In the genomic region with DNA sequence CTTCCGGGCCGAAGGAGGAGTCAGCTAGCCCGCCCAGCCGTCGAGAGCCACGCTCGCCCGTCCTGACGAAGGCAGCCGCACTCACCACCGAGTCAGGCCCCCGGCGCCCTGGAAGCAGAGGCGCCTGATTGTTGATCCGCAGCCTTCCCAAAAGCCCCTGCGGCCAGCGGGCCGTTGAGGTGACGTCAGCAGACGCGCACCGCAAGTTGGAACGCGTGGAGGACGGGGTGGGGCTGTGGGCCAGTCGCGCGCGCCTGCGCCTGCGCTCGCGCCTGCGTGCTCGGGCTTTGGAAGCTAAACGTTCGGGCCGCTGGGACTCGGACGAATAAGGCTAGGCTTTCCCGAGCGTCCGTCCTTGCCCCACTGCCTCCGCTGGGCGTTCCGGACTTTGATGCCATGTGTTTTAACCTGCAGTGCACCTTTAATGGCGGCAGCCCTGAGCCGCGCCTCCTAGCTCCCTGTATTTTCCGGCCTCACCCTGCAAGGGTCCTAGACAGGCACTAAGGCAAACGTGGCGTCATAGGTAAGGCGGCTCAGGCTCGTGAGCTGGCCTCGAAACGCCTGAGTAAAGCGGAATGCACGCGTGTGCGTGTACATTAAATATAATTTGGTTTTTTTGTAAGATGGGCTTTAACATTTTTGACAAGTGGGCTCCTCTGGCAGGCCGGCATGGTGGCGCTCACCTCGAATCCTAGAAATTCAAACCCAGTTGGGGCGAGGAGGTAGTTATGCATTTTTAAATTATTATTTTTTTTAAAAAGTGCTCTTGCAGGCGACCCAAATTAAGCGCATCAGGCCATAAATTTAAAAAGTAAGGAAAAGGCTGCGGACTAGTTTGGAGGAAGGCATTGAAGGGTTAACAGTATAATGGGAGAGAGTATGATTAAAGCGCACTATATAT, we compare ENCODE assay signal across 8 mouse cellular contexts. TPM values are rescaled to one million over a fixed set of nuclear protein-coding genes. Genes with fewer than 3 reads are reported as not detected.
DNase-seq lines count a peak whose midpoint lies in the region; ATAC-seq and TF ChIP-seq lines count a peak whose summit lies in the region.

Gene Birc2 (minus strand): TSS at position 160 of the 901 bp plus-strand sequence.

- H3K4me1 ChIP-seq in MEL (ENCODE audit: control insufficient read depth in 1 of 2, insufficient read depth in 2 of 2, low read length in 2 of 2): peaks cover 2 to 19% of the 10 kb centered on the region in 2 experiments; a peak in 3 of 4 replicates
- H3K4me1 ChIP-seq in cerebellum, adult 2 months (ENCODE audit: control insufficient read depth, insufficient read depth, low read length): no peaks in the 10 kb centered on the region; the same call in 1 of the 2 replicates
- H3K4me1 ChIP-seq in forebrain, postnatal 0 days (ENCODE audit: insufficient read depth): peaks cover 7% of the 10 kb centered on the region; the same call in 1 of the 2 replicates
- peaks cover 16% of the 10 kb centered on the region; the same call in 1 of the 2 replicates for H3K4me1 ChIP-seq in lung, embryonic 15.5 days

- H3K27ac ChIP-seq in MEL (ENCODE audit: control insufficient read depth, low read depth, low read length): peak within 1 kb of the TSS; percentile 91
- peak within 1 kb of the TSS; percentile 84 for H3K27ac ChIP-seq in cerebellum, adult 2 months (ENCODE audit: insufficient read depth, low read length)
- H3K27ac ChIP-seq in forebrain, postnatal 0 days (ENCODE audit: low read depth, low read length): peak within 1 kb of the TSS; percentile 97
- peak within 1 kb of the TSS; percentile 99 for H3K27ac ChIP-seq in lung, embryonic 15.5 days

- no peaks in the 10 kb centered on the region for H3K27me3 ChIP-seq in MEL (ENCODE audit: control insufficient read depth in 1 of 2, insufficient read depth in 2 of 2, low read length in 2 of 2)
- no peaks in the 10 kb centered on the region for H3K27me3 ChIP-seq in cerebellum, adult 2 months (ENCODE audit: control insufficient read depth, insufficient read depth, low read length)
- H3K27me3 ChIP-seq in forebrain, postnatal 0 days (ENCODE audit: insufficient read depth, low read length): no peaks in the 10 kb centered on the region
- no peaks in the 10 kb centered on the region for H3K27me3 ChIP-seq in lung, embryonic 15.5 days

- peak; percentile 100 for DNase-seq in MEL (ENCODE audit: low read depth, low spot score)
- DNase-seq in cerebellum, adult 2 months: peak; percentile 96 to 97
- DNase-seq in forebrain, postnatal 0 days: peak; percentile 99
- DNase-seq in heart, postnatal 4 days: peak; percentile 96
- peak; percentile 94 to 95 for DNase-seq in layer of hippocampus, adult 8-10 months (ENCODE audit: low spot score in 2 of 2)
- DNase-seq in ovary, adult 18-20 months (ENCODE audit: low spot score): peak; percentile 97
- peak; percentile 96 for DNase-seq in thymus, postnatal 0 days (ENCODE audit: low spot score)

- no peak for TF ChIP-seq CTCF in MEL (IDR thresholded peaks at IDR 0.05 in 2 of 3, conservative IDR thresholded peaks at IDR 0.05 in 1 of 3; ENCODE audit: control insufficient read depth in 1 of 3, insufficient read depth in 1 of 3, low read depth in 2 of 3, low read length in 3 of 3, poor library complexity in 1 of 3, severe bottlenecking in 1 of 3)
- no peak for TF ChIP-seq CTCF in cerebellum, adult 2 months (IDR thresholded peaks at IDR 0.05; ENCODE audit: borderline replicate concordance, insufficient read depth, low read depth, low read length)
- TF ChIP-seq CTCF in forebrain, postnatal 0 days (IDR thresholded peaks at IDR 0.05; ENCODE audit: low read depth): no peak

- TF ChIP-seq EP300 in MEL (IDR thresholded peaks at IDR 0.05; ENCODE audit: low read depth in 1 of 2, low read length in 2 of 2): peak in 1 of 2 experiments; percentile 59; a peak in 2 of 4 replicates

- peak within 1 kb of the TSS; percentile 81 for H3K9ac ChIP-seq in MEL (ENCODE audit: control insufficient read depth, low read depth, low read length, poor library complexity, severe bottlenecking)
- peak within 1 kb of the TSS; percentile 75 for H3K9ac ChIP-seq in forebrain, postnatal 0 days
- peak within 1 kb of the TSS; percentile 84 for H3K9ac ChIP-seq in lung, embryonic 15.5 days

- TF ChIP-seq RAD21 in MEL (IDR thresholded peaks at IDR 0.05; ENCODE audit: low read depth, low read length): no peak

- no peaks in the 10 kb centered on the region for H3K9me3 ChIP-seq in MEL (replicated peaks; ENCODE audit: insufficient read depth, low read length)
- H3K9me3 ChIP-seq in forebrain, postnatal 0 days (ENCODE audit: low read length): no peaks in the 10 kb centered on the region
- no peaks in the 10 kb centered on the region for H3K9me3 ChIP-seq in lung, embryonic 15.5 days

- H3K79me2 ChIP-seq in MEL (ENCODE audit: control insufficient read depth, insufficient read depth, low read length, poor library complexity): peaks cover 30% of the 10 kb centered on the region

- peak within 1 kb of the TSS; percentile 68 for H3K4me2 ChIP-seq in forebrain, postnatal 0 days (ENCODE audit: low read depth)
- H3K4me2 ChIP-seq in lung, embryonic 15.5 days: peak within 1 kb of the TSS; percentile 72

- peak; percentile 98 for ATAC-seq in forebrain, postnatal 0 days
- peak; percentile 98 for ATAC-seq in lung, embryonic 15.5 days (ENCODE audit: borderline replicate concordance, extremely low read depth, low FRiP score, low TSS enrichment)

- peak within 1 kb of the TSS; percentile 63 to 88 for H3K4me3 ChIP-seq in MEL (ENCODE audit: control insufficient read depth in 1 of 2, insufficient read depth in 1 of 2, low read depth in 2 of 2, low read length in 2 of 2)
- H3K4me3 ChIP-seq in cerebellum, adult 2 months (replicated peaks; ENCODE audit: insufficient read depth, low read depth, low read length): peak within 1 kb of the TSS; percentile 80
- H3K4me3 ChIP-seq in forebrain, postnatal 0 days (ENCODE audit: low read depth, low read length): peak within 1 kb of the TSS; percentile 74
- peak within 1 kb of the TSS; percentile 76 for H3K4me3 ChIP-seq in lung, embryonic 15.5 days

- TF ChIP-seq POLR2A in MEL (IDR thresholded peaks at IDR 0.05; ENCODE audit: control insufficient read depth in 1 of 2, insufficient read depth in 1 of 2, low read depth in 1 of 2, low read length in 2 of 2, poor library complexity in 1 of 2): peak; percentile 98 to 99
- peak; percentile 95 for TF ChIP-seq POLR2A in cerebellum, adult 2 months (IDR thresholded peaks at IDR 0.05; ENCODE audit: borderline replicate concordance, insufficient read depth, low read length)

- WGBS in cerebellum, adult 2 months: under 1% methylated on average over 68 of the region's 68 CpGs
- WGBS in forebrain, postnatal 0 days: under 1% methylated on average over 68 of the region's 68 CpGs
- WGBS in lung, embryonic 15.5 days: under 1% methylated on average over 68 of the region's 68 CpGs

- peaks cover 3 to 33% of the 10 kb centered on the region in 2 experiments; a peak in 3 of 4 replicates for H3K36me3 ChIP-seq in MEL (ENCODE audit: control insufficient read depth in 1 of 2, insufficient read depth in 2 of 2, low read length in 2 of 2)
- H3K36me3 ChIP-seq in forebrain, postnatal 0 days (ENCODE audit: insufficient read depth): peaks cover 7% of the 10 kb centered on the region; the same call in 1 of the 2 replicates
- H3K36me3 ChIP-seq in lung, embryonic 15.5 days: peaks cover 9% of the 10 kb centered on the region; the same call in 1 of the 2 replicates

TF ChIP-seq in MEL, 35 proteins besides CTCF, POLR2A, EP300 and RAD21 (continues in another document):
- TF ChIP-seq GABPA (IDR thresholded peaks at IDR 0.05; ENCODE audit: low read depth, low read length): no peak; the same call in 1 of the 2 replicates
- peak; percentile 80 for TF ChIP-seq SIN3A (IDR thresholded peaks at IDR 0.05; ENCODE audit: low read length)
- TF ChIP-seq CHD1 (IDR thresholded peaks at IDR 0.05; ENCODE audit: low read depth, low read length): peak; percentile 99
- no peak for TF ChIP-seq GATA1 (IDR thresholded peaks at IDR 0.05; ENCODE audit: low read depth, low read length)
- no peak for TF ChIP-seq ZKSCAN1 (IDR thresholded peaks at IDR 0.05; ENCODE audit: low read depth, low read length)
- TF ChIP-seq ELF1 (IDR thresholded peaks at IDR 0.05; ENCODE audit: low read depth, low read length): peak; percentile 65
- no peak for TF ChIP-seq USF2 (IDR thresholded peaks at IDR 0.05; ENCODE audit: borderline replicate concordance in 1 of 2, insufficient read depth in 1 of 2, low read depth in 1 of 2, low read length in 2 of 2)
- TF ChIP-seq NELFE (IDR thresholded peaks at IDR 0.05; ENCODE audit: low read depth, low read length): peak; percentile 99
- no peak for TF ChIP-seq TAL1 (IDR thresholded peaks at IDR 0.05; ENCODE audit: low read length)
- TF ChIP-seq E2F4 (IDR thresholded peaks at IDR 0.05; ENCODE audit: borderline replicate concordance, low read depth, low read length): no peak; the same call in 1 of the 2 replicates
- peak; percentile 95 for TF ChIP-seq MXI1 (IDR thresholded peaks at IDR 0.05; ENCODE audit: low read depth, low read length)
- no peak for TF ChIP-seq ZC3H11A (IDR thresholded peaks at IDR 0.05; ENCODE audit: low read depth, low read length)
- no peak; the same call in 1 of the 2 replicates for TF ChIP-seq MAZ (IDR thresholded peaks at IDR 0.05; ENCODE audit: low read depth, low read length)
- peak; percentile 96 for TF ChIP-seq POLR2AphosphoS2 (IDR thresholded peaks at IDR 0.05; ENCODE audit: low read length)
- no peak for TF ChIP-seq MAFK (IDR thresholded peaks at IDR 0.05; ENCODE audit: borderline replicate concordance, low read depth, low read length)
- no peak for TF ChIP-seq CHD2 (IDR thresholded peaks at IDR 0.05; ENCODE audit: low read length)
- peak; percentile 86 for TF ChIP-seq TCF12 (IDR thresholded peaks at IDR 0.05; ENCODE audit: low read depth, low read length)
- TF ChIP-seq USF1 (IDR thresholded peaks at IDR 0.05; ENCODE audit: low read depth, low read length): peak; percentile 48; the same call in 1 of the 2 replicates
- no peak for TF ChIP-seq JUND (IDR thresholded peaks at IDR 0.05; ENCODE audit: low read depth, low read length)
- peak; percentile 96 for TF ChIP-seq MYB (IDR thresholded peaks at IDR 0.05; ENCODE audit: low read depth, low read length)

RNA-seq across cellular contexts. Expression of gene Birc2, which starts in this region (rescaled TPM):
- total RNA-seq in MEL (2012; rRNA removed): 29.6 TPM in 2 replicates
- 10 to 100 TPM in 1 of 2 experiments, not detected in 1; 33.0 TPM for polyA plus RNA-seq in MEL (2012; ENCODE audit: insufficient read depth in 1 of 2, insufficient read length in 2 of 2, low read depth in 1 of 2, low replicate concordance in 2 of 2, missing spikeins in 1 of 2)
- 32.6 and 37.8 TPM in 2 replicates for polyA plus RNA-seq in cerebellum, adult 2 months (2012; rRNA removed)
- total RNA-seq in forebrain, postnatal 0 days (2014; rRNA removed): 53.0 and 54.2 TPM in 2 replicates
- polyA plus RNA-seq in forebrain, postnatal 0 days (2015; fragmentation: Nextera tagmentation; extraction: Ambion mirVana): 23.8 and 28.8 TPM in 2 replicates
- total RNA-seq in heart, postnatal 4 days (2021): 10 to 100 TPM; 20.8 to 23.5 TPM
- 10 to 100 TPM; 29.8 to 40.3 (median 34.9) TPM for total RNA-seq in layer of hippocampus, adult 8-10 months (2022)
- 33.2 and 34.3 TPM in 2 replicates for polyA plus RNA-seq in lung, embryonic 15.5 days (2015; fragmentation: Nextera tagmentation; extraction: Ambion mirVana)
- polyA plus RNA-seq in thymus, postnatal 0 days (2015; fragmentation: Nextera tagmentation; extraction: Ambion mirVana): 60.0 and 60.6 TPM in 2 replicates

Comparison
In these comparisons a context has a peak if more than half of its experiments do, and no peak if none do; other contexts are left out.
1. Peak in every context shown above with its lines: DNase-seq, ATAC-seq, H3K4me3 ChIP-seq and H3K27ac ChIP-seq.